Mouse (Mus musculus): ENCODE data around the gene Ippk.

The Ippk gene

DNA sequence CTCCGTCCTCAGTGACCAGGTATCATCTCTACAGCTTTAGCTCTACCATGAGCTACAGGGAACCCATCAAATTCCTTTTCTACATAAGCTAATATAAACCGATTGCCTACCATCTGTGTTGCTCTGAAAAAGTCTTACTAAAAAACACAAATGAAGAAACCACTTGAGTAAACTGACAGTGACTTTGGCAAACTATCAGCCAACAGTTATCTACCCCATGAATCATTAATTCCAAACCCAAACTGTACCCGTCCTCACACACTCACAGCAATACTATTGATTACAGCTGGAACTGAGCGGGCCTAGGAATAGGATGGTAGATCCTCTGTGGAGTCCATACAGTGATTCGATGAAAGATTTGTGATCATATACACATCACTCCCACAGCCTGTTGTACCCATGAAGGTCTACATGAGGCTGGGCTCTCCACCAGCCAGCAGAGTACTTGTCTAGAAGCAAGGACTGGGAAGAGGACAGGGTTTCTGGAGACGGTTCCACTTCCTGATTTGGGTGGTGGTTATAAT, 57.9 kb downstream of the Ippk start:
- ATAC-seq (ENCODE audit: insufficient number of reproducible peaks, low FRiP score, low TSS enrichment) = no peak

DNA sequence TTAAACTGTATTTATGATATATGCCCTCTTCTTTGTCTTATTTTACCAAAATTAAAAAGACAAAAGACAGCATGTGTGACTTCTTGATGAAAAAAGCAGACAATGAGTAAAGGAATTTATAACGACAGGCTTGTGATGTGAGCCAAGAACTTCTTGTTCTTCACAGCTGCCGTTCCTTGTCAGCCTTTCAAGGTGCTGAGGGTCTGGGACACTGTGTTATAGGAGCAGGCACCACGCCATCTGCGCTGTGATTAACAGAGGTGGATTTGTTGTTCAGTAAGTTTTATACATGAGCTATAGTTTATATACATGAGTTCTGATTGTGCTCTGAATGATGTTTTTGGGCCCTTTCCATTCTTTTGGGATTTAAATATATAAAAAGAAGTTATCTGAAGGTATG, 58.4 kb downstream of the Ippk start:
- ATAC-seq (ENCODE audit: insufficient number of reproducible peaks, low FRiP score, low TSS enrichment) = no peak

- peak; percentile 86; the same call in 1 of the 2 replicates for ATAC-seq (ENCODE audit: insufficient number of reproducible peaks, low FRiP score, low TSS enrichment)
Observed at GRCm38 (mm10) chr13:49480057-49480456, 59.0 kb downstream of the Ippk start.

DNA sequence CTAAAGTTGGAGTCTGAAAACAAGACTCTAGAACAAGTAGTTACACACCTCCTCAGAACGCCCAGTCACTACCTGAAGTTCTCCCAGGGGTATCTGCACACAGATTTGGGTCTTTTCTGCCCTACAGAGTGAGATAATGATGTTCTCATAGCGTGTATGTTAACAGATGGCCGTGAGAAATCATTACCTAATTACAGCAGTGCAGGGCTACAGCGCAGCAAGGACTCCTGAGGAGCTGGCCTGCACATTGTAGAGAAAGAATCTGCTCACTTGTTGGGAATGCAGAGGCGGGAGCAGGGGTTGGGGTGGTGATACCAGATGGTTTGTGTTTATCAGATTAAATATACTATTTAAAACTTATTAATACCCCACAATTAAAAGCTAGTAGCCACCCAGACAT, 59.5 kb downstream of the Ippk start:
- ATAC-seq (ENCODE audit: insufficient number of reproducible peaks, low FRiP score, low TSS enrichment) = peak; percentile 70

GRCm38 (mm10) chr13:49485388-49485787, 64.3 kb downstream of the Ippk start:
- no peak for ATAC-seq (ENCODE audit: insufficient number of reproducible peaks, low FRiP score, low TSS enrichment)

GRCm38 (mm10) chr13:49492376-49493368, 71.6 kb downstream of the Ippk start, which contains the start of gene Tes3-ps:
Gene Tes3-ps, plus strand, starts transcription at chr13:49493318.
- ATAC-seq (ENCODE audit: insufficient number of reproducible peaks, low FRiP score, low TSS enrichment) = no peak

DNA sequence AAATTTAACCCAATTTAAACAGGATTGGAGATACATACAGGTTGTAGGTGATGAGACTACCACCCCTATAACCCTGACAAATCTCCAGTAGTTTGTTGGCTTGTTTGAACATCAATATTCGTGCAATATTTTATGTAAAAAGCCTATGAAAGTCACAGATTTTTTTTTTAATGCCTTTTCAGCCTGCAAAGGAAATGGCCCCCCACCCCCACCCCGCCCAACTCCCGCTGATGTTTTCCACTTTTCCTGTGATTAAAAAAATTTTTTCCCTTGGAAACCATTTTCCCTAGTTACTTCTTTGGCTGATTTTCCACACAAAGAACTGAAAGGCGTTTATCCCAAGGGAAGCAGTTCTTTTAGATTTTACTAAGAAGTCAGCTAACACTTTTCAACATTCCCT, 83.5 kb downstream of the Ippk start, which contains the start of gene Ecm2:
Ecm2 (plus strand) TSS at position 301 of the 400 bp plus-strand sequence.
- no peak for ATAC-seq (ENCODE audit: insufficient number of reproducible peaks, low FRiP score, low TSS enrichment)

- ATAC-seq (ENCODE audit: insufficient number of reproducible peaks, low FRiP score, low TSS enrichment) = no peak
Observed at GRCm38 (mm10) chr13:49505776-49506175, 84.7 kb downstream of the Ippk start.

DNA sequence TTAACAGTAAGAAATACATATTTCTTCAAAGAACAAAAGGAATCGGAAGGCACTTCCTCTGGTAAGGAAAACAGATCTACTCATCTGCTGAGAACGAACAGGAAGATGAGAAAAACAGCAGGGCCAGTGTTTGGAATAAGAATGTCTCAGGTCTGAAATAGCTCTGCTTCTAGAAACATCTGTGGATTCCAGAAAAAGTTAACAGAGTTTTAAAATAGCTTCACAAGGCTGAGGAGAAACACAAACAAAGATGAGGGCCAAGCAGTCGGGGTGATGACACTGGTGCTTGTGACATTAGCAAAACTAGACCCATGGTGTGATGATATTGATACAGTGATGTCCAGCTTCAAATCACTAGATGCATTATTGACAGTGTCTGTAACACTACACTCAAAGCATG, 86.1 kb downstream of the Ippk start:
- no peak for ATAC-seq (ENCODE audit: insufficient number of reproducible peaks, low FRiP score, low TSS enrichment)
